8 mouse cellular contexts compared by ENCODE assay signal in genomic region chr13:9764646-9765536, GRCm38 (mm10). TPM values are rescaled to one million over a fixed set of nuclear protein-coding genes. Genes with fewer than 3 reads are reported as not detected.
DNase-seq lines count a peak whose midpoint lies in the region; ATAC-seq lines count a peak whose summit lies in the region.

Gene Zmynd11 (minus strand): TSS chr13:9765330.

- peaks cover 41% of the 10 kb centered on the region for H3K4me1 ChIP-seq in embryonic facial prominence, embryonic 14.5 days (ENCODE audit: control insufficient read depth, insufficient read depth, low read length)
- H3K4me1 ChIP-seq in heart, embryonic 10.5 days: peaks cover 33% of the 10 kb centered on the region
- H3K4me1 ChIP-seq in kidney, embryonic 14.5 days (ENCODE audit: control insufficient read depth, insufficient read depth, low read length): peaks cover 19% of the 10 kb centered on the region
- peaks cover 17% of the 10 kb centered on the region for H3K4me1 ChIP-seq in liver, embryonic 11.5 days (replicated peaks; ENCODE audit: control insufficient read depth, insufficient read depth, low read length)

- peak within 1 kb of the TSS; percentile 100 for H3K9ac ChIP-seq in embryonic facial prominence, embryonic 14.5 days (ENCODE audit: low read depth, low read length)
- H3K9ac ChIP-seq in kidney, embryonic 14.5 days (ENCODE audit: low read depth, low read length): peak within 1 kb of the TSS; percentile 100
- peak within 1 kb of the TSS; percentile 99 for H3K9ac ChIP-seq in liver, embryonic 11.5 days (ENCODE audit: low read depth, low read length)

- no peaks in the 10 kb centered on the region for H3K36me3 ChIP-seq in embryonic facial prominence, embryonic 14.5 days (ENCODE audit: control insufficient read depth, insufficient read depth, low read length)
- no peaks in the 10 kb centered on the region for H3K36me3 ChIP-seq in heart, embryonic 10.5 days
- no peaks in the 10 kb centered on the region for H3K36me3 ChIP-seq in kidney, embryonic 14.5 days (ENCODE audit: control insufficient read depth, insufficient read depth, low read length)
- H3K36me3 ChIP-seq in liver, embryonic 11.5 days (ENCODE audit: control insufficient read depth, insufficient read depth, low read length): no peaks in the 10 kb centered on the region

- no peaks in the 10 kb centered on the region for H3K9me3 ChIP-seq in embryonic facial prominence, embryonic 14.5 days (ENCODE audit: control insufficient read depth, low read length)
- H3K9me3 ChIP-seq in heart, embryonic 10.5 days: no peaks in the 10 kb centered on the region
- H3K9me3 ChIP-seq in kidney, embryonic 14.5 days (ENCODE audit: control insufficient read depth, low read length): no peaks in the 10 kb centered on the region
- no peaks in the 10 kb centered on the region for H3K9me3 ChIP-seq in liver, embryonic 11.5 days (ENCODE audit: control insufficient read depth, low read length)

- H3K4me2 ChIP-seq in embryonic facial prominence, embryonic 14.5 days (ENCODE audit: low read depth, low read length): peak within 1 kb of the TSS; percentile 67
- H3K4me2 ChIP-seq in kidney, embryonic 14.5 days (replicated peaks; ENCODE audit: low read depth, low read length): peak within 1 kb of the TSS; percentile 74
- peak within 1 kb of the TSS; percentile 77 for H3K4me2 ChIP-seq in liver, embryonic 11.5 days

- H3K4me3 ChIP-seq in embryonic facial prominence, embryonic 14.5 days (ENCODE audit: low read depth, low read length): peak within 1 kb of the TSS; percentile 92
- peak within 1 kb of the TSS; percentile 96 for H3K4me3 ChIP-seq in heart, embryonic 10.5 days
- H3K4me3 ChIP-seq in kidney, embryonic 14.5 days (ENCODE audit: low read length): peak within 1 kb of the TSS; percentile 91
- H3K4me3 ChIP-seq in liver, embryonic 11.5 days (ENCODE audit: low read depth, low read length): peak within 1 kb of the TSS; percentile 95

- WGBS in embryonic facial prominence, embryonic 14.5 days: under 1% methylated on average over 26 of the region's 98 CpGs
- WGBS in heart, embryonic 10.5 days: under 1% methylated on average over 92 of the region's 98 CpGs
- under 1% methylated on average over 63 of the region's 98 CpGs for WGBS in kidney, embryonic 14.5 days
- WGBS in liver, embryonic 11.5 days: under 1% methylated on average over 95 of the region's 98 CpGs

- H3K27ac ChIP-seq in embryonic facial prominence, embryonic 14.5 days (replicated peaks; ENCODE audit: low read depth, low read length): peak within 1 kb of the TSS; percentile 100
- peak within 1 kb of the TSS; percentile 100 for H3K27ac ChIP-seq in heart, embryonic 10.5 days
- H3K27ac ChIP-seq in kidney, embryonic 14.5 days (ENCODE audit: low read depth, low read length): peak within 1 kb of the TSS; percentile 99
- peak within 1 kb of the TSS; percentile 96 for H3K27ac ChIP-seq in liver, embryonic 11.5 days (ENCODE audit: low read depth, low read length)

- ATAC-seq in embryonic facial prominence, embryonic 14.5 days (ENCODE audit: low read depth): peak; percentile 86
- ATAC-seq in kidney, embryonic 14.5 days (ENCODE audit: low FRiP score, low TSS enrichment): peak; percentile 86
- peak; percentile 66 for ATAC-seq in liver, embryonic 11.5 days (replicated peaks; ENCODE audit: low FRiP score)
- ATAC-seq in monocyte, adult 5-6 weeks (replicated peaks; ENCODE audit: insufficient number of reproducible peaks, low FRiP score, low TSS enrichment, poor library complexity, severe bottlenecking): no peak

- peak; percentile 48 for DNase-seq in 416B (ENCODE audit: low read depth)
- peak; percentile 49 for DNase-seq in adrenal gland, postnatal 25 days
- DNase-seq in embryonic facial prominence, embryonic 14.5 days (ENCODE audit: low spot score): peak; percentile 65
- peak; percentile 77 for DNase-seq in heart, embryonic 10.5 days (ENCODE audit: low spot score)
- peak; percentile 71 for DNase-seq in liver, embryonic 11.5 days (ENCODE audit: low spot score)
- DNase-seq in spleen, postnatal 36 days (ENCODE audit: low spot score in 2 of 2): peak; percentile 30 to 35

- H3K27me3 ChIP-seq in embryonic facial prominence, embryonic 14.5 days (replicated peaks; ENCODE audit: control insufficient read depth, insufficient read depth, low read length): no peaks in the 10 kb centered on the region
- no peaks in the 10 kb centered on the region for H3K27me3 ChIP-seq in heart, embryonic 10.5 days (ENCODE audit: insufficient read depth, poor library complexity, severe bottlenecking)
- no peaks in the 10 kb centered on the region for H3K27me3 ChIP-seq in kidney, embryonic 14.5 days (ENCODE audit: control insufficient read depth, insufficient read depth, low read length)
- H3K27me3 ChIP-seq in liver, embryonic 11.5 days (replicated peaks; ENCODE audit: control insufficient read depth, insufficient read depth, low read length): no peaks in the 10 kb centered on the region

RNA-seq across cellular contexts. Expression of gene Zmynd11, which starts in this region (rescaled TPM):
- 137 and 168 TPM in 2 replicates for total RNA-seq in adrenal gland, postnatal 25 days (2021)
- polyA plus RNA-seq in embryonic facial prominence, embryonic 14.5 days (2014; fragmentation: Nextera tagmentation; extraction: Ambion mirVana): 135 and 138 TPM in 2 replicates
- polyA plus RNA-seq in heart, embryonic 10.5 days (2016; fragmentation: Nextera tagmentation; extraction: Ambion mirVana): 88.2 and 98.4 TPM in 2 replicates
- polyA plus RNA-seq in kidney, embryonic 14.5 days (2014; fragmentation: Nextera tagmentation; extraction: Ambion mirVana): 54.4 and 119 TPM in 2 replicates
- 66.0 and 69.8 TPM in 2 replicates for polyA plus RNA-seq in liver, embryonic 11.5 days (2014; fragmentation: Nextera tagmentation; extraction: Ambion mirVana)
- 66.6 to 184 TPM (median 92.9 TPM) in 3 replicates for total RNA-seq in monocyte, adult 5-6 weeks (2017)
